Mouse (Mus musculus): ENCODE results near the gene Rbbp4. TPM values are rescaled to one million over a fixed set of nuclear protein-coding genes. Genes with fewer than 3 reads are reported as not detected.

Gene Rbbp4
- polyA plus RNA-seq, 1 experiment from 2014 or later: 267 TPM

DNA sequence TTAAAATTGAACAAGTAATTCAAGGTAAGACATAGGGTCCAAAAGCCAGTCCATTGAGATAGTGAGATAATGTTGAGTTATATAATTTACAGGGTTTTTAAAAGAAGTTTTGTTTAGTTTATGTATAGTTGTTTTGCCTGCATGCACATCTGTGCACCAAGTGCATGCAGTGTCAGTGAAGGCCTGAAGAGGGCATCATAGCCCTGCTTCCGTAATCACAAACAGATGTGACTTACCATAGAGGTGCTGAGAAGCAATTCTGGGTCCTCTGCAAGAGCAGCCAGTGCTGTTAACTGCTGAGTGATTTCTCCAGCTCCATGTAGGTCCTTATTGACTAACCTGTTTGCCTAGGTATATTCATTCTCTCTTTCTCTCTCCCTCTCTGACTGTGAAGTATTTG lies 6.7 kb upstream of the Rbbp4 start:
- peaks cover 4% of the 10 kb centered on the region; the same call in 1 of the 2 replicates for H3K36me3 ChIP-seq (ENCODE audit: control insufficient read depth, insufficient read depth, low read length)
- H3K9ac ChIP-seq (ENCODE audit: low read depth, low read length): no peak overlapping the region
- WGBS: 87% methylated on average over 1 of the region's 1 CpGs
- no peaks in the 10 kb centered on the region for H3K9me3 ChIP-seq (replicated peaks; ENCODE audit: control insufficient read depth, low read length, poor library complexity, severe bottlenecking)
- H3K4me2 ChIP-seq (ENCODE audit: low read length): no peak overlapping the region
- H3K4me1 ChIP-seq (ENCODE audit: control insufficient read depth, insufficient read depth, low read length): no peaks in the 10 kb centered on the region
- no peak for ATAC-seq
- no peaks in the 10 kb centered on the region for H3K27me3 ChIP-seq (ENCODE audit: control insufficient read depth, insufficient read depth, low read depth, low read length)
- H3K27ac ChIP-seq (ENCODE audit: low read length): no peak overlapping the region
- H3K4me3 ChIP-seq (ENCODE audit: low read depth, low read length): no peak overlapping the region

DNA sequence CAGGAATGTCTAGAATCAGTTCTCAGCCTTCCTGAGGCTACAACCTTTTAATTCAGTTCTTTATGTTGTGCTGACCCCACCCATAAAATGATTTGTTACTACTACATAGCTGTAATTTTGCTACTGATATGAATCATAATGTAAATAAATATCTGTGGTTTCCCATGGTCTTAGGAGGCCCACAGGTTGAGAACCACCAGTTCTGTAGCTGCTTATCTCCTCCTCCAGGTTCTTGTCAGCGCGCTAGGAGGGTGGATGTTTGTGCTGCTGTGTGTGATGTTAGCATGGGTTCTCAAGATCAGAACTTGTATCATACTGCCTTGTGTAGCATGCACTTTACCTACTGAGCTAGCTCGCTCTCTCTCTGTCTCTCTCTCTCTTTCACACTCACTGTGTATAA lies 4.6 kb upstream of the Rbbp4 start:
- Histone ChIP-seq H3K4me2 (ENCODE audit: low read length) (no peak overlapping the region), H3K27me3 (ENCODE audit: control insufficient read depth, insufficient read depth, low read depth, low read length) (no peaks in the 10 kb centered on the region), H3K4me3 (ENCODE audit: low read depth, low read length) (no peak overlapping the region), H3K9me3 (replicated peaks; ENCODE audit: control insufficient read depth, low read length, poor library complexity, severe bottlenecking) (no peaks in the 10 kb centered on the region), H3K9ac (ENCODE audit: low read depth, low read length) (no peak overlapping the region), H3K4me1 (ENCODE audit: control insufficient read depth, insufficient read depth, low read length) (peaks cover 4% of the 10 kb centered on the region; the same call in 1 of the 2 replicates), H3K27ac (ENCODE audit: low read length) (no peak overlapping the region), H3K36me3 (ENCODE audit: control insufficient read depth, insufficient read depth, low read length) (peaks cover 2% of the 10 kb centered on the region; the same call in 1 of the 2 replicates)
- ATAC-seq: no peak
- 96% methylated on average over 3 of the region's 3 CpGs for WGBS

DNA sequence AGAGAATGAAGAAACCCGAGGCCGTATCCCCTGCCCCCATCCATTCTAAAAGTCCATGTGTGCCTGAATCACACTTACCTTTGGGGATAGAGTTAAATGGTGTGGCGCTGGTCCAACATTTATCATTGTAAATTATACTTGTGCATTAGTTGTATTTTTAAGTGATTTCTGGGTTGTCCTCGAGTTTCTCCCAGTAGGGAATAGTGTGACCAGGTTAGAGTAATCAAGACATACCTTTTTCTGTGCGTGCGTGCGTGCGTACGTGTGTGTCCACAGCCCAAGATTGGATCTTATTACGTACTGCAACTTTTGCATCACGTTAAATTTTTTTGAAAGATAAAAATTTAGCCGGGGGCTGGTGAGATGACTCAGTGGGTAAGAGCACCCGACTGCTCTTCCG lies 1.1 kb upstream of the Rbbp4 start:
- WGBS: 56% methylated on average over 14 of the region's 14 CpGs
- no peak for ATAC-seq

DNA sequence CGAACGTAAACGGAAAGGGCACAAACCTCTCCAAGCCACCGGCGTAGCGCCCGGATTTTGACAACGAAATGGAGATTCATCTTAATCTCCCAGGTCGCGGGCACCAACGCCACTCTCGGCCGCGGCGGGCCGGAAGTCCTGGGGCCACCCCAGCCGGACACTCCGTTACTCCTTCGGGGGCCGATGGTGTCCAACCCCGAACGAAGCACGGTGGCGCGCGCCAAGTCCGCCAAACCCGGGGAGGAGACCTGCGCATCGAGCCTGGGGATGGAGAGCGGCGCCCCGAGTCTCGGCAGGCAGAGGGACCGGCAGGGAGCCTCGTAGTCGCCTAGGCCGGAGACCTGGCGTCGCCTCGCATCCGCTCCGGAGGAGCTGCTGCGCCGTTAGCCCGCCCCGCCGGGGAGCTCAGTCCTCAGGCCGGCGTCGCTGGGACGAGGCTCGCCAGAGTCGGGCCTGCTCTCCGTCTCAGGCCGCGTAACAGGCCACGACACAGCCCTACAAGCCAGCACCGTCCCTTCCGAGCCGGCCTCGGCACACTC lies 424 bp downstream of the Rbbp4 start:
- WGBS: under 1% methylated on average over 62 of the region's 62 CpGs
- Histone ChIP-seq H3K36me3 (ENCODE audit: control insufficient read depth, insufficient read depth, low read length) (no peaks in the 10 kb centered on the region), H3K4me3 (ENCODE audit: low read depth, low read length) (peak overlapping the region; percentile 92), H3K4me1 (ENCODE audit: control insufficient read depth, insufficient read depth, low read length) (peaks cover 39% of the 10 kb centered on the region), H3K9me3 (replicated peaks; ENCODE audit: control insufficient read depth, low read length, poor library complexity, severe bottlenecking) (no peaks in the 10 kb centered on the region), H3K4me2 (ENCODE audit: low read length) (peak overlapping the region; percentile 73), H3K27ac (ENCODE audit: low read length) (peak overlapping the region; percentile 97), H3K27me3 (ENCODE audit: control insufficient read depth, insufficient read depth, low read depth, low read length) (no peaks in the 10 kb centered on the region), H3K9ac (ENCODE audit: low read depth, low read length) (peak overlapping the region; percentile 96)
- ATAC-seq: no peak; the same call in 1 of the 2 replicates

More for the DNA sequence above, 1.1 kb upstream of the Rbbp4 start:
- H3K36me3 ChIP-seq (ENCODE audit: control insufficient read depth, insufficient read depth, low read length): no peaks in the 10 kb centered on the region
- no peaks in the 10 kb centered on the region for H3K9me3 ChIP-seq (replicated peaks; ENCODE audit: control insufficient read depth, low read length, poor library complexity, severe bottlenecking)
- no peaks in the 10 kb centered on the region for H3K27me3 ChIP-seq (ENCODE audit: control insufficient read depth, insufficient read depth, low read depth, low read length)
- H3K4me3 ChIP-seq (ENCODE audit: low read depth, low read length): peak overlapping the region; percentile 92
- peaks cover 31% of the 10 kb centered on the region for H3K4me1 ChIP-seq (ENCODE audit: control insufficient read depth, insufficient read depth, low read length)
- peak overlapping the region; percentile 92 for H3K27ac ChIP-seq (ENCODE audit: low read length)
- peak overlapping the region; percentile 73 for H3K4me2 ChIP-seq (ENCODE audit: low read length)
- H3K9ac ChIP-seq (ENCODE audit: low read depth, low read length): peak overlapping the region; percentile 61

DNA sequence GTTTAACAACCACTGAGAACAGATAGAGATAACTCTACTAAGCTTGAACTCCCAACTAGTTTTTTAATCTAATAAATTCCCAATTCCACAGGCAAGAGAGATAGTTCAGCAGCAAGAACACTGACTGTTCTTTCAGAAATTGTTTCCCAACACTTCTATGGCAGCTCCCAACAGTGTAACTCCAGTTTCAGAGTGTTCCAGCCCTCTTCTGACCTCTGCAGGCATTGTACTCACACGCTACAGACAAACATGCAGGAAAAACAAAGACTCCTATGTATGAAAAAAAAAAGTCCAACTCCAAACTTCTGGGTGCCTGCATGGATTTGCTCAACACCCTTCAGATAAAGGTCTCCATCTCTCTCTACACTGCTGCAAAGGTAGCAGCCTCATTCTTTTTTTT lies 2.3 kb downstream of the Rbbp4 start:
- 27% methylated on average over 1 of the region's 1 CpGs for WGBS
- peaks cover 39% of the 10 kb centered on the region for H3K4me1 ChIP-seq (ENCODE audit: control insufficient read depth, insufficient read depth, low read length)

DNA sequence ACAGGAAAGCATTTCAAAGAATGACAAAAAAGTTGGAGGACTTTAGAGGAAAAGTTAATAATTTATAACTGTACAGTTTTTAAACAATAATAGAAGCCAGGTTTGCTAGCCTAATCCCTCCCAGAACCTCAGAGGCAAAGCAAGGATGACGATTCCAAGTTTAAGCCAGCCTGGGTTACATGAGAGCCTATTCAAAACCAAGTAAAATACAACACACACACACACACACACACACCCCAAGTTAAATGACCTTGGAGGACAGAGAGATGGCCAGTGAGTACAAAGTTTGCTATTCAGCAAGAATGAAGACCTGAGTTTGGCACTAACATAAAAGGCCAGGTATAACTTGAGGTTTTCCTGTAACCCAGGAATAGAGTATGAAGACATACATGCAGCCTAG lies 9.0 kb downstream of the Rbbp4 start:
- H3K27ac ChIP-seq (ENCODE audit: low read length): no peak overlapping the region
- peaks cover 22% of the 10 kb centered on the region for H3K36me3 ChIP-seq (ENCODE audit: control insufficient read depth, insufficient read depth, low read length)
- no peaks in the 10 kb centered on the region for H3K27me3 ChIP-seq (ENCODE audit: control insufficient read depth, insufficient read depth, low read depth, low read length)
- no peaks in the 10 kb centered on the region for H3K9me3 ChIP-seq (replicated peaks; ENCODE audit: control insufficient read depth, low read length, poor library complexity, severe bottlenecking)
- 67% methylated on average over 1 of the region's 1 CpGs for WGBS
- no peak overlapping the region for H3K4me2 ChIP-seq (ENCODE audit: low read length)
- peaks cover 8% of the 10 kb centered on the region for H3K4me1 ChIP-seq (ENCODE audit: control insufficient read depth, insufficient read depth, low read length)
- no peak for ATAC-seq
- no peak overlapping the region for H3K4me3 ChIP-seq (ENCODE audit: low read depth, low read length)
- no peak overlapping the region for H3K9ac ChIP-seq (ENCODE audit: low read depth, low read length)

More for the DNA sequence above, 2.3 kb downstream of the Rbbp4 start:
- H3K36me3 ChIP-seq (ENCODE audit: control insufficient read depth, insufficient read depth, low read length): peaks cover 11% of the 10 kb centered on the region
- H3K27me3 ChIP-seq (ENCODE audit: control insufficient read depth, insufficient read depth, low read depth, low read length): no peaks in the 10 kb centered on the region
- H3K4me2 ChIP-seq (ENCODE audit: low read length): peak overlapping the region; percentile 73; the same call in 1 of the 2 replicates
- no peak overlapping the region for H3K9ac ChIP-seq (ENCODE audit: low read depth, low read length)
- H3K9me3 ChIP-seq (replicated peaks; ENCODE audit: control insufficient read depth, low read length, poor library complexity, severe bottlenecking): no peaks in the 10 kb centered on the region
- ATAC-seq: no peak
- no peak overlapping the region; the same call in 1 of the 2 replicates for H3K4me3 ChIP-seq (ENCODE audit: low read depth, low read length)
- no peak overlapping the region for H3K27ac ChIP-seq (ENCODE audit: low read length)

DNA sequence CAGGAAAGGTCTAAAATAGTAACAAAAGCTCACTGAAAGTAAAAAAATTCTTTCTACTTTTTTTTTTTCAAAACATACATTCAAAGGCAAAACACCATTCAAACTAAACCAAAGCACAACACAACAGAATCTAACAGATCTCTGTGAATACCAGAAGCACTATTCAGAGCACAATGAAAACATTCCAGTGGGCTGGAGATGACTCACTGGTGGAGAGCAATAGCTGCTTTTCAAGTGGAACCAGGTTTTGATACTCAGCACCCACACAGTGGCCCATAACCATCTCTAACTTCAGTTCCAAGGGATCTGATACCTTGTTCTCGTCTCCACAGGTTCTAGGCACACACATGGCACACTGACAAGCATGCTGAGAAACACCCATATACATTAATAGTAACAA lies 10.4 kb downstream of the Rbbp4 start:
- WGBS: 97% methylated on average over 1 of the region's 1 CpGs
- no peak overlapping the region for H3K4me2 ChIP-seq (ENCODE audit: low read length)

DNA sequence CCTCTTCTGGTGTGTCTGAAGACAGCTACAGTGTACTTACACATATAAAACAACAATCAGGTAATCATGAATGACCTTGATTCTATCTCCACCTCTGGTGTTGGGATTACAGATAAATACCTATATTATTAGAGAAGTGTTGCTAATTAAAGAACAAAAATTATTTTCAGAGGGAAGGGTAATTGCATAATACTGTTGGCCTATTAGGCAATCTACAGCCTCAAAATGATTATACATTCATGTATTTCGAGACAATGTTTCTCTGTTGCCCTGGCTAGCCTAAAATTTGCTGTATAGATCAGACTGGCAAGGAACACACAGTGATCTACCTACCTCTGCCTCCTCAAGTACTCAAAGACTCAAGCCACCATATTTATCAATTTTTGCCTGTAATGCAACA lies 11.7 kb downstream of the Rbbp4 start:
- H3K4me3 ChIP-seq (ENCODE audit: low read depth, low read length): no peak overlapping the region
- no peak overlapping the region for H3K4me2 ChIP-seq (ENCODE audit: low read length)
- no peaks in the 10 kb centered on the region for H3K9me3 ChIP-seq (replicated peaks; ENCODE audit: control insufficient read depth, low read length, poor library complexity, severe bottlenecking)
- WGBS: 100% methylated on average over 1 of the region's 1 CpGs
- no peaks in the 10 kb centered on the region for H3K27me3 ChIP-seq (ENCODE audit: control insufficient read depth, insufficient read depth, low read depth, low read length)
- no peak for ATAC-seq
- peaks cover 30% of the 10 kb centered on the region for H3K36me3 ChIP-seq (ENCODE audit: control insufficient read depth, insufficient read depth, low read length)
- no peak overlapping the region for H3K27ac ChIP-seq (ENCODE audit: low read length)
- H3K9ac ChIP-seq (ENCODE audit: low read depth, low read length): no peak overlapping the region
- H3K4me1 ChIP-seq (ENCODE audit: control insufficient read depth, insufficient read depth, low read length): no peaks in the 10 kb centered on the region

More for the DNA sequence above, 10.4 kb downstream of the Rbbp4 start:
- H3K9ac ChIP-seq (ENCODE audit: low read depth, low read length): no peak overlapping the region
- peaks cover 32% of the 10 kb centered on the region for H3K36me3 ChIP-seq (ENCODE audit: control insufficient read depth, insufficient read depth, low read length)
- no peaks in the 10 kb centered on the region for H3K4me1 ChIP-seq (ENCODE audit: control insufficient read depth, insufficient read depth, low read length)
- no peak overlapping the region for H3K4me3 ChIP-seq (ENCODE audit: low read depth, low read length)
- no peak overlapping the region for H3K27ac ChIP-seq (ENCODE audit: low read length)
- no peaks in the 10 kb centered on the region for H3K9me3 ChIP-seq (replicated peaks; ENCODE audit: control insufficient read depth, low read length, poor library complexity, severe bottlenecking)
- H3K27me3 ChIP-seq (ENCODE audit: control insufficient read depth, insufficient read depth, low read depth, low read length): no peaks in the 10 kb centered on the region
- ATAC-seq: no peak

DNA sequence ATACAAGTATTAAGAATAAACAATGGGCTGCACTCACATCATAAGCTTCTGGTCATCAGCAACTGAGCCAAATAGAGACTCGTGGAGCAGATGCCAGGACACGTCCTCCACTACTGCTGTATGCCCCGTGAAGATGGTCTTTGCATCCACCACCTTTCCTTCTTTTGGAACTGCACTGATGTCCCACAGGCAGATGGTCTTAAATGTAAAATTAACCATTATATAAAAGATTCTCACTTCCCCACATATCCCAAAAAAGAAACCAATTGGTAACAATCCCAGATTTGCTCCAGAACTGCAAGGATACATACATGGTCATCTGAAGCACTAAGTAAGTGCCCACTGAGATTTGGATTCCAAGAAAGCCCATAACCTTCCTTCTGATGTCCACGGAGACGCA lies 13.1 kb downstream of the Rbbp4 start:
- Histone ChIP-seq H3K4me2 (ENCODE audit: low read length) (no peak overlapping the region), H3K9me3 (replicated peaks; ENCODE audit: control insufficient read depth, low read length, poor library complexity, severe bottlenecking) (no peaks in the 10 kb centered on the region), H3K27me3 (ENCODE audit: control insufficient read depth, insufficient read depth, low read depth, low read length) (no peaks in the 10 kb centered on the region), H3K4me3 (ENCODE audit: low read depth, low read length) (no peak overlapping the region), H3K4me1 (ENCODE audit: control insufficient read depth, insufficient read depth, low read length) (no peaks in the 10 kb centered on the region), H3K9ac (ENCODE audit: low read depth, low read length) (no peak overlapping the region), H3K36me3 (ENCODE audit: control insufficient read depth, insufficient read depth, low read length) (peaks cover 26% of the 10 kb centered on the region), H3K27ac (ENCODE audit: low read length) (no peak overlapping the region)
- 96% methylated on average over 5 of the region's 5 CpGs for WGBS
- no peak for ATAC-seq

All from midbrain, embryonic 16.5 days (tissue).